8 mouse cellular contexts compared by ENCODE assay signal in genomic region chr8:84871376-84872308, GRCm38 (mm10). TPM values are rescaled to one million over a fixed set of nuclear protein-coding genes. Genes with fewer than 3 reads are reported as not detected.
DNase-seq lines count a peak whose midpoint lies in the region; ATAC-seq and TF ChIP-seq lines count a peak whose summit lies in the region.

Syce2 (plus strand) TSS chr8:84872111.

- peak; percentile 90 for DNase-seq in 416B (ENCODE audit: low read depth)
- peak; percentile 88 for DNase-seq in adrenal gland, adult 2 months
- peak; percentile 59 for DNase-seq in embryo, embryonic 11.5 days (ENCODE audit: low read depth, low spot score)
- peak; percentile 83 to 85 for DNase-seq in heart, adult 2 months
- DNase-seq in kidney, adult 2 months = peak; percentile 85
- DNase-seq in liver, adult 2 months (ENCODE audit: extremely low read depth, low read depth, low spot score) = peak; percentile 48
- DNase-seq in midbrain, postnatal 0 days (ENCODE audit: low spot score) = peak; percentile 73
- DNase-seq in spleen, postnatal 4 days (ENCODE audit: low spot score in 2 of 2) = peak; percentile 89 to 94

- H3K9ac ChIP-seq in heart, adult 2 months (ENCODE audit: low read depth, low read length) = peak within 1 kb of the TSS; percentile 48
- peak within 1 kb of the TSS; percentile 54 for H3K9ac ChIP-seq in liver, adult 2 months (ENCODE audit: low read depth, low read length)
- peak within 1 kb of the TSS; percentile 55 for H3K9ac ChIP-seq in midbrain, postnatal 0 days (replicated peaks; ENCODE audit: low read length, poor library complexity, severe bottlenecking)

- H3K36me3 ChIP-seq in heart, adult 2 months (ENCODE audit: control insufficient read depth, insufficient read depth, low read length) = no peaks in the 10 kb centered on the region
- no peaks in the 10 kb centered on the region for H3K36me3 ChIP-seq in kidney, adult 2 months (ENCODE audit: control insufficient read depth, insufficient read depth, low read length)
- peaks cover 2% of the 10 kb centered on the region; the same call in 1 of the 2 replicates for H3K36me3 ChIP-seq in liver, adult 2 months (ENCODE audit: control insufficient read depth, insufficient read depth, low read length)
- peaks cover 29% of the 10 kb centered on the region for H3K36me3 ChIP-seq in midbrain, postnatal 0 days (ENCODE audit: insufficient read depth, low read length)

- H3K4me1 ChIP-seq in heart, adult 2 months (ENCODE audit: control insufficient read depth, insufficient read depth, low read length) = peaks cover 3% of the 10 kb centered on the region; the same call in 1 of the 2 replicates
- 0 out of 2 replicates have a peak, but pooled peaks cover 4% of the 10 kb centered on the region for H3K4me1 ChIP-seq in kidney, adult 2 months (ENCODE audit: control insufficient read depth, insufficient read depth, low read length)
- peaks cover 8% of the 10 kb centered on the region; the same call in 1 of the 2 replicates for H3K4me1 ChIP-seq in liver, adult 2 months (ENCODE audit: control insufficient read depth, insufficient read depth, low read length)
- H3K4me1 ChIP-seq in midbrain, postnatal 0 days (ENCODE audit: insufficient read depth, low read length) = peaks cover 8% of the 10 kb centered on the region; the same call in 1 of the 2 replicates

- 12% methylated on average over 44 of the region's 46 CpGs for WGBS in heart, adult 2 months
- 8% methylated on average over 46 of the region's 46 CpGs for WGBS in kidney, adult 2 months
- 11% methylated on average over 30 of the region's 46 CpGs for WGBS in liver, adult 2 months
- WGBS in midbrain, postnatal 0 days = 16% methylated on average over 35 of the region's 46 CpGs

- no peaks in the 10 kb centered on the region for H3K9me3 ChIP-seq in midbrain, postnatal 0 days (ENCODE audit: low read length)

- peak; percentile 71 for ATAC-seq in midbrain, postnatal 0 days (ENCODE audit: low FRiP score)

- no peaks in the 10 kb centered on the region for H3K27me3 ChIP-seq in heart, adult 2 months (ENCODE audit: control insufficient read depth, insufficient read depth, low read length)
- no peaks in the 10 kb centered on the region for H3K27me3 ChIP-seq in kidney, adult 2 months (replicated peaks; ENCODE audit: control insufficient read depth, insufficient read depth, low read length)
- no peaks in the 10 kb centered on the region for H3K27me3 ChIP-seq in liver, adult 2 months (ENCODE audit: control insufficient read depth, insufficient read depth, low read length)
- H3K27me3 ChIP-seq in midbrain, postnatal 0 days (ENCODE audit: insufficient read depth, low read length) = no peaks in the 10 kb centered on the region

- no peak for TF ChIP-seq EP300 in heart, adult 2 months (IDR thresholded peaks at IDR 0.05; ENCODE audit: insufficient read depth, low read depth, low read length)

- intact Hi-C loops in heart, adult 2 months (cut with DNase I) = no loop called here

- peak within 1 kb of the TSS; percentile 50 for H3K4me3 ChIP-seq in heart, adult 2 months
- peak within 1 kb of the TSS; percentile 52 for H3K4me3 ChIP-seq in kidney, adult 2 months (ENCODE audit: insufficient read depth, low read depth, low read length)
- H3K4me3 ChIP-seq in liver, adult 2 months (ENCODE audit: insufficient read depth, low read depth, low read length) = peak within 1 kb of the TSS; percentile 52
- peak within 1 kb of the TSS; percentile 48 for H3K4me3 ChIP-seq in midbrain, postnatal 0 days (ENCODE audit: low read depth, low read length)

- TF ChIP-seq CTCF in heart, adult 2 months (IDR thresholded peaks at IDR 0.05) = peak; percentile 50
- TF ChIP-seq CTCF in kidney, adult 2 months (conservative IDR thresholded peaks at IDR 0.05; ENCODE audit: insufficient read depth, insufficient read length, low read depth, low read length) = no peak
- TF ChIP-seq CTCF in liver, adult 2 months (IDR thresholded peaks at IDR 0.05; ENCODE audit: low read depth, low read length) = no peak
- peak; percentile 69 for TF ChIP-seq CTCF in midbrain, postnatal 0 days (IDR thresholded peaks at IDR 0.05)

- TF ChIP-seq POLR2A in heart, adult 2 months (IDR thresholded peaks at IDR 0.05; ENCODE audit: insufficient read depth, low read depth, low read length) = no peak
- no peak for TF ChIP-seq POLR2A in kidney, adult 2 months (IDR thresholded peaks at IDR 0.05; ENCODE audit: low read depth, low read length)
- TF ChIP-seq POLR2A in liver, adult 2 months (IDR thresholded peaks at IDR 0.05; ENCODE audit: extremely low read depth, insufficient read depth, low read length) = no peak

- H3K27ac ChIP-seq in heart, adult 2 months = no peak within 1 kb of the TSS
- no peak within 1 kb of the TSS for H3K27ac ChIP-seq in kidney, adult 2 months (ENCODE audit: insufficient read depth, low read depth, low read length)
- no peak within 1 kb of the TSS; the same call in 1 of the 2 replicates for H3K27ac ChIP-seq in liver, adult 2 months (replicated peaks; ENCODE audit: insufficient read depth, low read depth, low read length)
- no peak within 1 kb of the TSS for H3K27ac ChIP-seq in midbrain, postnatal 0 days (ENCODE audit: low read depth, low read length)

- no peaks in the 10 kb centered on the region for H3K79me2 ChIP-seq in heart, adult 2 months (replicated peaks; ENCODE audit: control insufficient read depth, insufficient read depth, low read length)
- H3K79me2 ChIP-seq in liver, adult 2 months (ENCODE audit: control insufficient read depth, insufficient read depth, low read length) = no peaks in the 10 kb centered on the region

- H3K4me2 ChIP-seq in midbrain, postnatal 0 days (ENCODE audit: low read depth, low read length, poor library complexity, severe bottlenecking) = peak within 1 kb of the TSS; percentile 84

RNA-seq across cellular contexts. Expression of gene Syce2, which starts in this region (rescaled TPM):
- total RNA-seq in adrenal gland, adult 2 months (2021) = 1 to 10 TPM; 8.0 to 8.7 TPM
- 0.80 and 2.1 TPM in 2 replicates for polyA plus RNA-seq in adrenal gland, adult 2 months (2012; rRNA removed)
- total RNA-seq in heart, adult 2 months (2021) = 1 to 10 TPM; 2.6 to 4.3 TPM
- 0.33 and 0.64 TPM in 2 replicates for polyA plus RNA-seq in heart, adult 2 months (2012; rRNA removed)
- polyA plus RNA-seq in kidney, adult 2 months (2012; rRNA removed) = 0.87 and 1.7 TPM in 2 replicates
- 1.1 and 1.6 TPM in 2 replicates for total RNA-seq in liver, adult 2 months (2014; rRNA removed)
- polyA plus RNA-seq in liver, adult 2 months (2012; rRNA removed) = 0.92 and 1.0 TPM in 2 replicates
- 29.5 and 31.7 TPM in 2 replicates for total RNA-seq in midbrain, postnatal 0 days (2014; rRNA removed)
- 56.2 and 61.4 TPM in 2 replicates for polyA plus RNA-seq in midbrain, postnatal 0 days (2015; fragmentation: Nextera tagmentation; extraction: Ambion mirVana)

Comparison
In these comparisons a context has a peak if more than half of its experiments do, and no peak if none do; other contexts are left out.
1. RNA of gene Syce2 (polyA plus RNA-seq): 56.2 to 61.4 TPM in midbrain, postnatal 0 days; 0.87 to 1.7 TPM in kidney, adult 2 months, 0.92 to 1.0 TPM in liver, adult 2 months, 0.80 to 2.1 TPM in adrenal gland, adult 2 months and 0.33 to 0.64 TPM in heart, adult 2 months; every median in the first group is over 10 times any median in the second.
2. CTCF ChIP-seq: peak in heart, adult 2 months (single experiment) and midbrain, postnatal 0 days (single experiment); none in kidney, adult 2 months (single experiment) and liver, adult 2 months (single experiment).
3. Peak in every context shown above with its lines, with median percentiles within 50 percentile points of each other: DNase-seq, H3K4me3 ChIP-seq and H3K9ac ChIP-seq.